Mouse (Mus musculus): ENCODE measurements around the gene Plxna1. TPM values are rescaled to one million over a fixed set of nuclear protein-coding genes. Genes with fewer than 3 reads are reported as not detected.
A peak's percentile ranks its signal among the peaks of the same experiment; 100 is the strongest.

Plxna1 gene
- polyA plus RNA-seq, 1 experiment from 2014 or later = 9.9 TPM

DNA sequence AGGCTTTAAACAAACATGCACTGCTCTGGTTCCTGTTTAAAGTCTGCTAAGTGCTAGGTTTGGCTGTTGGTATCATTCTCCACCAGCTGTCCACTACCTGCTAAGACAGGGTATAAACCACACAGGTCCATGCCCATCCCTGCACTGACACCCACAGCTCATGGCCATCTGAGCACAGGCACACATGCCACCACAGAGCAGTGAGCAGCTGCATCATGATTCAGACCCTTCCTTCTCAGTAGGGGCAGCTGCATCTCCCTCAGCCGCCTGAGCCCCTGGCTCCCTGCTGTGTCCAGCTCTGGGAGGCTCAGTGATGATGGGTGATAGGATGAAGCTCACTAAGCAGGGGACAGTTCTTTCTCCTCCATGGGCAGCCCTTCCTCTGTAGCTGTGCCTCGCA is 15.8 kb upstream of the Plxna1 start:
- no peak overlapping the region for H3K9ac ChIP-seq (ENCODE audit: low read depth, low read length)
- no peak overlapping the region for H3K4me2 ChIP-seq
- no peaks in the 10 kb centered on the region for H3K9me3 ChIP-seq (replicated peaks; ENCODE audit: control insufficient read depth, low read length)
- H3K4me1 ChIP-seq (ENCODE audit: control insufficient read depth, insufficient read depth, low read length) = peaks cover 9% of the 10 kb centered on the region; the same call in 1 of the 2 replicates
- H3K27ac ChIP-seq (ENCODE audit: low read depth, low read length) = no peak overlapping the region
- H3K36me3 ChIP-seq (ENCODE audit: control insufficient read depth, insufficient read depth, low read length) = no peaks in the 10 kb centered on the region
- H3K27me3 ChIP-seq (ENCODE audit: control insufficient read depth, insufficient read depth, low read length) = no peaks in the 10 kb centered on the region
- H3K4me3 ChIP-seq (ENCODE audit: low read depth, low read length) = no peak overlapping the region
- 79% methylated on average over 2 of the region's 2 CpGs for WGBS (ENCODE audit: insufficient replicate concordance)
- no peak for ATAC-seq (replicated peaks; ENCODE audit: insufficient number of reproducible peaks, low FRiP score, low TSS enrichment)

- Histone ChIP-seq H3K27me3 (ENCODE audit: control insufficient read depth, insufficient read depth, low read length) (0 out of 2 replicates have a peak, but pooled peaks cover 2% of the 10 kb centered on the region), H3K4me1 (ENCODE audit: control insufficient read depth, insufficient read depth, low read length) (no peaks in the 10 kb centered on the region), H3K4me3 (ENCODE audit: low read depth, low read length) (no peak overlapping the region), H3K36me3 (ENCODE audit: control insufficient read depth, insufficient read depth, low read length) (no peaks in the 10 kb centered on the region), H3K9me3 (replicated peaks; ENCODE audit: control insufficient read depth, low read length) (no peaks in the 10 kb centered on the region), H3K4me2 (no peak overlapping the region), H3K27ac (ENCODE audit: low read depth, low read length) (no peak overlapping the region), H3K9ac (ENCODE audit: low read depth, low read length) (no peak overlapping the region)
- no peak for ATAC-seq (replicated peaks; ENCODE audit: insufficient number of reproducible peaks, low FRiP score, low TSS enrichment)
Observed at GRCm38 (mm10) chr6:89368812-89369211, 6.4 kb upstream of the Plxna1 start.

DNA sequence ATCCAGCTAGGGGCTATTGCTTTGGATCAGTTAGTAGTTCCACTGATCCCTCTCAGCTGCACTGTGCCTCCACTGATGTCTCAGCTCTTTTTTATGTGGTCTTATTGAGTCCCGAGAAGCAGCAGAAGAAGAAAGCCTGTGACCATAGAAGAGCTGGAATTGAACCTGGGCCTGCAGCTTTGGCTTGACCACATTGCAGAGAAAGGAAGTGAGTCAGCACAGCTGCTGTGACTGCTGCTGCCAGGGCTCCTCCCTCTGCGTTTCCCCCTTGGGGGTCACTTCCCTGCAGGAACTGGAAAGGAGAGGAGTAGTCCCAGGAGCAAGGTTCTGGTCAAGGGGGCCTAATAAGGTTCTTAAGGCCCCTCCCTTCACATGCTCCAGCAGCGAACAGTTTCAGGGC is 1.9 kb upstream of the Plxna1 start:
- H3K4me3 ChIP-seq (ENCODE audit: low read depth, low read length) = no peak overlapping the region
- peaks cover 21% of the 10 kb centered on the region for H3K4me1 ChIP-seq (ENCODE audit: control insufficient read depth, insufficient read depth, low read length)
- H3K36me3 ChIP-seq (ENCODE audit: control insufficient read depth, insufficient read depth, low read length) = no peaks in the 10 kb centered on the region
- H3K9me3 ChIP-seq (replicated peaks; ENCODE audit: control insufficient read depth, low read length) = no peaks in the 10 kb centered on the region
- H3K27ac ChIP-seq (ENCODE audit: low read depth, low read length) = no peak overlapping the region
- ATAC-seq (replicated peaks; ENCODE audit: insufficient number of reproducible peaks, low FRiP score, low TSS enrichment) = no peak
- 57% methylated on average over 3 of the region's 3 CpGs for WGBS (ENCODE audit: insufficient replicate concordance)
- no peak overlapping the region for H3K9ac ChIP-seq (ENCODE audit: low read depth, low read length)
- H3K4me2 ChIP-seq = no peak overlapping the region
- H3K27me3 ChIP-seq (ENCODE audit: control insufficient read depth, insufficient read depth, low read length) = 0 out of 2 replicates have a peak, but pooled peaks cover 8% of the 10 kb centered on the region

DNA sequence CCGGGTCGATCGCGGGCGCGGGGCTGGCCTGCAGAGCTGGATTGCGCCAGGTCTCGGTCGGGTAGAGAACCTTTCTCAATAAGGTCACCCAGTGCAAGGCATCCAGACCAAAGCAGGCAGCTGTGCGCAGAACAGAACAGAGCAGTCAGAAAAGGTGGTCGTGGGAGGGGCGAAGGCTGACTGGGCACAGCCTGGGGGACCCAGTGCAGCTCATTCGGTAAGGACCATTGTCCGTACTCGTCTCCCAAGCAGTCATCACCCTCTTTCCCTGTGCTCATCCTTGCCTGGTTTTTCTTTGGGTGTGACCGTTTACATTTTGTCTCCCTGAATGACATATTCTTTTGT is 659 bp upstream of the Plxna1 start:
- Histone ChIP-seq H3K27ac (ENCODE audit: low read depth, low read length) (no peak overlapping the region), H3K4me1 (ENCODE audit: control insufficient read depth, insufficient read depth, low read length) (peaks cover 27% of the 10 kb centered on the region), H3K9ac (ENCODE audit: low read depth, low read length) (peak overlapping the region; percentile 59), H3K4me3 (ENCODE audit: low read depth, low read length) (peak overlapping the region; percentile 94), H3K4me2 (peak overlapping the region; percentile 93), H3K9me3 (replicated peaks; ENCODE audit: control insufficient read depth, low read length) (no peaks in the 10 kb centered on the region), H3K36me3 (ENCODE audit: control insufficient read depth, insufficient read depth, low read length) (no peaks in the 10 kb centered on the region), H3K27me3 (ENCODE audit: control insufficient read depth, insufficient read depth, low read length) (0 out of 2 replicates have a peak, but pooled peaks cover 8% of the 10 kb centered on the region)
- ATAC-seq (replicated peaks; ENCODE audit: insufficient number of reproducible peaks, low FRiP score, low TSS enrichment) = no peak
- 10% methylated on average over 16 of the region's 16 CpGs for WGBS (ENCODE audit: insufficient replicate concordance)

- Histone ChIP-seq H3K4me2 (peak overlapping the region; percentile 93), H3K4me1 (ENCODE audit: control insufficient read depth, insufficient read depth, low read length) (peaks cover 27% of the 10 kb centered on the region), H3K36me3 (ENCODE audit: control insufficient read depth, insufficient read depth, low read length) (peaks cover 3% of the 10 kb centered on the region; the same call in 1 of the 2 replicates), H3K9me3 (replicated peaks; ENCODE audit: control insufficient read depth, low read length) (no peaks in the 10 kb centered on the region), H3K4me3 (ENCODE audit: low read depth, low read length) (peak overlapping the region; percentile 94), H3K27ac (ENCODE audit: low read depth, low read length) (peak overlapping the region; percentile 50), H3K9ac (ENCODE audit: low read depth, low read length) (peak overlapping the region; percentile 94), H3K27me3 (ENCODE audit: control insufficient read depth, insufficient read depth, low read length) (0 out of 2 replicates have a peak, but pooled peaks cover 8% of the 10 kb centered on the region)
- 1% methylated on average over 74 of the region's 80 CpGs for WGBS (ENCODE audit: insufficient replicate concordance)
- ATAC-seq (replicated peaks; ENCODE audit: insufficient number of reproducible peaks, low FRiP score, low TSS enrichment) = peak; percentile 28
Observed at GRCm38 (mm10) chr6:89361418-89362280, 771 bp downstream of the Plxna1 start.

GRCm38 (mm10) chr6:89360709-89361417 is 1.6 kb downstream of the Plxna1 start:
- peaks cover 6% of the 10 kb centered on the region for H3K36me3 ChIP-seq (ENCODE audit: control insufficient read depth, insufficient read depth, low read length)
- peak overlapping the region; percentile 94 for H3K4me3 ChIP-seq (ENCODE audit: low read depth, low read length)
- H3K9me3 ChIP-seq (replicated peaks; ENCODE audit: control insufficient read depth, low read length) = no peaks in the 10 kb centered on the region
- peak overlapping the region; percentile 93 for H3K4me2 ChIP-seq
- 0 out of 2 replicates have a peak, but pooled peaks cover 8% of the 10 kb centered on the region for H3K27me3 ChIP-seq (ENCODE audit: control insufficient read depth, insufficient read depth, low read length)
- H3K27ac ChIP-seq (ENCODE audit: low read depth, low read length) = no peak overlapping the region
- no peak for ATAC-seq (replicated peaks; ENCODE audit: insufficient number of reproducible peaks, low FRiP score, low TSS enrichment)
- H3K4me1 ChIP-seq (ENCODE audit: control insufficient read depth, insufficient read depth, low read length) = peaks cover 27% of the 10 kb centered on the region
- WGBS (ENCODE audit: insufficient replicate concordance) = 51% methylated on average over 8 of the region's 8 CpGs
- peak overlapping the region; percentile 94 for H3K9ac ChIP-seq (ENCODE audit: low read depth, low read length)

GRCm38 (mm10) chr6:89359771-89360708 is 2.4 kb downstream of the Plxna1 start:
- ATAC-seq (replicated peaks; ENCODE audit: insufficient number of reproducible peaks, low FRiP score, low TSS enrichment) = no peak
- H3K27ac ChIP-seq (ENCODE audit: low read depth, low read length) = no peak overlapping the region

GRCm38 (mm10) chr6:89359192-89359591 is 3.2 kb downstream of the Plxna1 start:
- H3K27me3 ChIP-seq (ENCODE audit: control insufficient read depth, insufficient read depth, low read length) = 0 out of 2 replicates have a peak, but pooled peaks cover 8% of the 10 kb centered on the region
- H3K36me3 ChIP-seq (ENCODE audit: control insufficient read depth, insufficient read depth, low read length) = peaks cover 6% of the 10 kb centered on the region
- H3K4me3 ChIP-seq (ENCODE audit: low read depth, low read length) = no peak overlapping the region
- H3K27ac ChIP-seq (ENCODE audit: low read depth, low read length) = no peak overlapping the region
- no peak for ATAC-seq (replicated peaks; ENCODE audit: insufficient number of reproducible peaks, low FRiP score, low TSS enrichment)
- H3K4me1 ChIP-seq (ENCODE audit: control insufficient read depth, insufficient read depth, low read length) = peaks cover 33% of the 10 kb centered on the region
- WGBS (ENCODE audit: insufficient replicate concordance) = 86% methylated on average over 3 of the region's 3 CpGs
- no peaks in the 10 kb centered on the region for H3K9me3 ChIP-seq (replicated peaks; ENCODE audit: control insufficient read depth, low read length)
- no peak overlapping the region for H3K9ac ChIP-seq (ENCODE audit: low read depth, low read length)
- H3K4me2 ChIP-seq = no peak overlapping the region

More at GRCm38 (mm10) chr6:89359771-89360708, 2.4 kb downstream of the Plxna1 start:
- Histone ChIP-seq H3K27me3 (ENCODE audit: control insufficient read depth, insufficient read depth, low read length) (0 out of 2 replicates have a peak, but pooled peaks cover 8% of the 10 kb centered on the region), H3K4me2 (peak overlapping the region; percentile 93), H3K36me3 (ENCODE audit: control insufficient read depth, insufficient read depth, low read length) (peaks cover 6% of the 10 kb centered on the region), H3K9ac (ENCODE audit: low read depth, low read length) (no peak overlapping the region), H3K4me1 (ENCODE audit: control insufficient read depth, insufficient read depth, low read length) (peaks cover 27% of the 10 kb centered on the region), H3K4me3 (ENCODE audit: low read depth, low read length) (no peak overlapping the region), H3K9me3 (replicated peaks; ENCODE audit: control insufficient read depth, low read length) (no peaks in the 10 kb centered on the region)
- 69% methylated on average over 20 of the region's 20 CpGs for WGBS (ENCODE audit: insufficient replicate concordance)

Data from heart, embryonic 11.5 days (tissue).